Mouse (Mus musculus) heart, embryonic 10.5 days (tissue): ENCODE results near the gene Zzef1. TPM values are rescaled to one million over a fixed set of nuclear protein-coding genes. Genes with fewer than 3 reads are reported as not detected.
A peak's percentile ranks its signal among the peaks of the same experiment; 100 is the strongest.

ENCODE experiments used
- DNase-seq: peaks from one replicate; pipeline ENCODE4 v3.0.0-alpha.2; 2017; ENCODE audit warnings: low spot score
- H3K27ac ChIP-seq: fragments of 300-500 bp; sonication (generic); 2 replicates; pipeline ENCODE4 v1.5.1; 2016; ENCODE audit warnings: mild to moderate bottlenecking
- H3K27me3 ChIP-seq: fragments of 300-500 bp; sonication (generic); 2 replicates; pipeline ENCODE4 v1.6.1; 2016; ENCODE audit warnings: mild to moderate bottlenecking; ENCODE audit not compliant: poor library complexity, insufficient read depth, severe bottlenecking
- H3K36me3 ChIP-seq: fragments of 300-500 bp; sonication (generic); 2 replicates; pipeline ENCODE4 v1.6.1; 2016; ENCODE audit warnings: mild to moderate bottlenecking, moderate library complexity
- H3K4me1 ChIP-seq: fragments of 300-500 bp; sonication (generic); 2 replicates; pipeline ENCODE4 v1.6.1; 2016; ENCODE audit warnings: mild to moderate bottlenecking
- H3K4me3 ChIP-seq: fragments of 300-500 bp; sonication (generic); 2 replicates; pipeline ENCODE4 v1.5.1; 2016; ENCODE audit warnings: mild to moderate bottlenecking, moderate library complexity
- H3K9me3 ChIP-seq: fragments of 300-500 bp; sonication (generic); 2 replicates; pipeline ENCODE4 v1.6.1; 2016; ENCODE audit warnings: mild to moderate bottlenecking, moderate library complexity
- WGBS: fragments of 180-500 bp; shearing (Covaris S2); methylation state at CpG from one replicate; pipeline ENCODE4 v1.1.7; 2016; 5-methylcytosine and 5-hydroxymethylcytosine counted together
- polyA plus RNA-seq: library from polyadenylated mRNA; unstranded; fragments of >200 nt; fragmentation: Nextera tagmentation; extraction: Ambion mirVana; gene quantifications from 2 replicates; pipeline ENCODE4 v1.2.1, GENCODE M21; 2016

Zzef1 gene
- polyA plus RNA-seq, 1 experiment from 2014 or later = 6.8 TPM

DNA sequence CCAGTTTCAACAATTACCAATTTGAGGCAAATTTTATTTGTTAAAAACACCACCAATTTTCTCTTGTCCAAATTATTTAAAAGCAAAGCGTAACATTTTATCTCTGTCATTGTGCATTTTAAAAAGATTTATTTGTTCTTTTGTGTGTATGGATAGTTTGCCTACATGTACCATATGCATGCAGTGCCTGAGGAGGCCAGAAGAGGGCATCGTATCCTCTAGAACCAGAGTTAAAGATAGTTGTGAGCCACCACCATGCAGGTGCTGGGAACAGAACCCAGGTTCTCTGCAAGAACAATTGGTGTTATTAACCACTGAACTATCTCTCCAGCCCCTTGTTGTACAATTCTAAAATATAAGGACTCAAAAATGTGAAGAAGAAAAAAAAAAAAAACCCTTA lies 18.2 kb downstream of the Zzef1 start:
- 73% methylated on average over 2 of the region's 2 CpGs for WGBS

DNA sequence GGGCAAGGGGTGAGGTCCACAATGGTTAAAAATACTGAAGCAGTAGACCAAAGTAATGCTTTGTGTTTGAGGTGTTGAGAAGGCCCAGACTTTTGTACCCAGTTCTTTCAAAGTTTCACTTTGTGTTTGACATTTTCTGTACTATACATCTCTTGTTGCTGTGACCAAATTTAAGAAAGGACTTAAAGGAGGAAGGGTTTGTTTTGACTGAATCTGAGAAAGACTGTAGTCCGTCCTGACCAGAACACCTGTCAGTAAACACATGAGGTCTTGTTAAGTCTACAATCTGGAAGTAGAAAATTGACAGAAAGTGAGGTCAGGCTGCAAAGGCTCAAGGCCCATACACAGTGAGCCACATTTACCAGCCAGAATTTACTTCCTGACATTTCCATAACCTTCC lies 20.8 kb downstream of the Zzef1 start:
- no peak for DNase-seq
- Histone ChIP-seq H3K9me3 (no peaks in the 10 kb centered on the region), H3K4me1 (no peaks in the 10 kb centered on the region), H3K36me3 (peaks cover 11% of the 10 kb centered on the region), H3K27ac (no peak overlapping the region), H3K27me3 (no peaks in the 10 kb centered on the region), H3K4me3 (no peak overlapping the region)
- WGBS = 86% methylated on average over 1 of the region's 1 CpGs

More for the DNA sequence above, 18.2 kb downstream of the Zzef1 start:
- H3K27me3 ChIP-seq = no peaks in the 10 kb centered on the region
- H3K4me1 ChIP-seq = no peaks in the 10 kb centered on the region
- H3K4me3 ChIP-seq = no peak overlapping the region
- H3K36me3 ChIP-seq = peaks cover 4% of the 10 kb centered on the region
- H3K27ac ChIP-seq = no peak overlapping the region
- no peak for DNase-seq
- no peaks in the 10 kb centered on the region for H3K9me3 ChIP-seq

DNA sequence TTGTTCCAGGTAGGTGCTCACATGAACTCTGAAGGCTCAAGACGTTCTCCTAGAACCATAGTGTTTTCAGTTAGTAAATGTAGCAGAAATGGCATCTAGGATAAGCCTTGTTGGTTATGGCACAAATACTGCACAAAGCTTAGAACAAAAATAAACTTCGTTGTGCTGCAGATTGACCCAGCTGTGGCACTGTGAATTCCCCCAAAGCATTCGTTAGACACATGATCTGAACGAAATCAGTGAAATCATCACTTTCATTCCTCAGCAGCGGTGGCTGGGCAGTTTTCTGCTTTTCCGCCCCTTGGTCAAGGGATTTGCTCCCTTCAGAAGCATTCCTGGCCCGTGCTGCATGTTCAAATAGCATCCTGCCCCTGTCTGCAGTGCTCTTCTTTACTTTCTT lies 22.0 kb downstream of the Zzef1 start:
- no peaks in the 10 kb centered on the region for H3K4me1 ChIP-seq
- no peak overlapping the region for H3K27ac ChIP-seq
- peak; percentile 28 for DNase-seq
- H3K36me3 ChIP-seq = peaks cover 21% of the 10 kb centered on the region
- 89% methylated on average over 7 of the region's 7 CpGs for WGBS
- no peaks in the 10 kb centered on the region for H3K27me3 ChIP-seq
- H3K4me3 ChIP-seq = no peak overlapping the region
- no peaks in the 10 kb centered on the region for H3K9me3 ChIP-seq

DNA sequence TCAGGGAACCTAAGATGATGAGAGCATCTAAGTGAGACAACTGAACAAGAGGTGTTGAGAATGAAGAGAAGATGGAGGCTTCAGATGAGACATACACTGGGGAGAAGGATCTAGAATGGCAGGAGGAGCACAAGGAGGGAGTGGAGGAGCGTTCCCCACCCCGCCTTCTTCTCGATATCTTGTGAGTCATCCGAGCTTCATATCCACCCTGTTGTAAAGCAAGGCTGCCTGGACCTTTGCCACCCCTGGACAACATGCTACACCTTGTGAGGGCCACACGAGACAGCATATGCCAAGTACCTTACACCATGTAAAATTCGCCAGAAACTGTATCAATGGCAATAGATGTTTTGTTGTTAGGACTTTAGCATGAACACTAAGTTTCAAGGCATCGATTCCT lies 25.0 kb downstream of the Zzef1 start:
- H3K4me1 ChIP-seq = no peaks in the 10 kb centered on the region
- peaks cover 44% of the 10 kb centered on the region for H3K36me3 ChIP-seq
- no peak overlapping the region for H3K27ac ChIP-seq
- H3K9me3 ChIP-seq = no peaks in the 10 kb centered on the region
- no peaks in the 10 kb centered on the region for H3K27me3 ChIP-seq
- no peak overlapping the region for H3K4me3 ChIP-seq
- DNase-seq = peak; percentile 51
- 86% methylated on average over 7 of the region's 7 CpGs for WGBS

DNA sequence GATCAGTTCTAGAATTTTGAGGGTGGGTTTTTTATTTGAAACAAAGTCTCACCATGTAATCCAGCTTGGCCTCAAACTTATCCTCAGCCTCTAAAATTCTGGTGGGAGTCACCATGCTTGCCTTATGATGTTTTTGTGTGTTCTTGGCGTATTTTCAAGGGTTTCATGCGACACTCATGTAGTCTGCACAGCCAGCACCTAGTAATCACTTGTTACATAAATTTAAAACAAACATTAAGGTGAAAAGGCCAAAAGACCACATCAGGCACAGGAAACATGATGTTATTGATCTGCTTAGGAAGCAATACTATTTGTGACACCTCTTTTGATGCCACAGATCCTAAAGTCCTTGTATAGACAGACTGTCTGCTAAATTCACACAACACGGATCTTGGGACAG lies 33.8 kb downstream of the Zzef1 start:
- DNase-seq = no peak
- Histone ChIP-seq H3K36me3 (peaks cover 58% of the 10 kb centered on the region), H3K27ac (no peak overlapping the region), H3K27me3 (no peaks in the 10 kb centered on the region), H3K4me1 (no peaks in the 10 kb centered on the region), H3K4me3 (no peak overlapping the region), H3K9me3 (no peaks in the 10 kb centered on the region)
- 84% methylated on average over 3 of the region's 3 CpGs for WGBS

DNA sequence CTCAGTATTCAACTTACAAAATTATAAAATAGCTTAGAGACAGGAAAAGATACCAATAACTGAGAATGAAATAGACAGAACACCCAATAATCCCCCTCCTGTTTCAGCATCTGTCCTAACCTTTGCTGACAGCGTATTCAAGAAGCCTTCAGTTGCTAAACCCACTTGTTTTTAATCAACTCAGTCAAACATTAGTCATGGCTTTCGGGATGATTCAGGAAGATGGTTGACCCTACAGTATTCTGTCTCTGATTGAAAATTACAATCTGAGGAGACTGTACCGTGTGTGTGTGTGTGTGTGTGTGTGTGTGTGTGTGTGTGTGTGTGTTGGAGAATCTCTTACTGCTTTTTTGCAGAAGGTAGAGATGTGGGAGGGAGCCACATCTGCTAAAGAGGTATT lies 46.7 kb downstream of the Zzef1 start:
- Histone ChIP-seq H3K4me3 (no peak overlapping the region), H3K4me1 (0 out of 2 replicates have a peak, but pooled peaks cover 5% of the 10 kb centered on the region), H3K27me3 (no peaks in the 10 kb centered on the region), H3K27ac (no peak overlapping the region), H3K9me3 (no peaks in the 10 kb centered on the region), H3K36me3 (peaks cover 32% of the 10 kb centered on the region)
- DNase-seq = no peak
- WGBS = 85% methylated on average over 3 of the region's 3 CpGs

DNA sequence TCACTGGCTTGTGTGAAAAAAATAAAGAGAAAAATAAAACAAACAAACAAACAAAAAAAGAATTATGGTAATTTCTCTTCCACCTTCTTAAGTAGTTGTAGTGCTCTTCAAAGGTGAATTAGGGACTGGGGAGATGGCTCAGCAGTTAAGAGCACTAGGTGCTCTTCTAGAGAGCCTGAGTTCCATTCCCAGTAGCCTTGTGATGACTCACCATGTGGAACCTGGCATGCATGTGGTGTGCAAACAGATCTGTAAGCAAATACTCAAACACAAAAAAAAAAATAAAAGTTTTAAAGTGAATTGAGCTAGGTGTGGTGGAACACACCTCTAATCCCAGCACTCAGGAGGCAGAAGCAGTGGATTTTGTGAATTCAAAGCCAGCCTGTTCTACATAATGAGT lies 47.5 kb downstream of the Zzef1 start:
- H3K36me3 ChIP-seq = peaks cover 40% of the 10 kb centered on the region
- H3K4me1 ChIP-seq = 0 out of 2 replicates have a peak, but pooled peaks cover 5% of the 10 kb centered on the region
- H3K9me3 ChIP-seq = no peaks in the 10 kb centered on the region
- H3K4me3 ChIP-seq = no peak overlapping the region
- no peak for DNase-seq
- H3K27ac ChIP-seq = no peak overlapping the region
- no peaks in the 10 kb centered on the region for H3K27me3 ChIP-seq

DNA sequence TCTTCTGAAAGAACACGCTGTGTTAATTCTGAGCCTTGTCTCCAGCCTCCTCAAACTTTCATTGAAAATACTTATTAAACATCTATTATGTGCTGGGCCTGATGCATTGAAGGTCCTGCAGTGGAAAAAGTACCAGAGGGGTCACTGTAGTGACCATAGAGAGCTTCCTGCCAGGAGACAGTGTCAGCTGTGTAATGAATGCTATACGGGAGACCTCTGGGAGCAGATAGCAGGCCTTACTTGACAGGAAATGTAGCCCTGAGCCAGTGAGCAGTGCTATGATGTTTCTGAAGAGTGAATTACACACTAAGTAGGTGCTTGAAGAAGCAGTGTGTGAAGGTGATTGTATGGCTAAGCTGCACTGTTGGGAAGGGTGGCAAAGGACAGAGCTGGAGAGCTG lies 49.5 kb downstream of the Zzef1 start:
- no peaks in the 10 kb centered on the region for H3K9me3 ChIP-seq
- WGBS = 72% methylated on average over 2 of the region's 2 CpGs
- peaks cover 45% of the 10 kb centered on the region for H3K36me3 ChIP-seq

DNA sequence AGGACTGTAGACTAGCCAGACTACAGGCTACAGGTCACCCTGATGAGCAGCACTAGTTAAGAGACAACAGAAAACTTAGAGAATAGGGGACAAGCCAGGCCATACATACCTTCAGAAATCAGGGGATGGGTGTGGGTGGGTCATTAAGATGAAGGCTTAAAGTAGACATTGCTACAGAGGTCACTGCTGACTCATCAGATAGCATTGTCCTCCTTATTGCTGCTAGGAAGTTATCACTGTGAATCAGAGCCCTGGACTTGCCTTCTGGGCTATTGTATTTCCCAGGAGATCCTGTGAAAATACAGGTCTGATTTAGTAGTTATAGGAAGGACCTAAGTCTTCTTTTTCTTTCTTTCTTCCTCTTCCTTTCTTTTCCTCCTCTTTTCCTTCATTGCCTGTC lies 50.7 kb downstream of the Zzef1 start:
- H3K4me1 ChIP-seq = 0 out of 2 replicates have a peak, but pooled peaks cover 5% of the 10 kb centered on the region
- no peaks in the 10 kb centered on the region for H3K9me3 ChIP-seq
- peaks cover 50% of the 10 kb centered on the region for H3K36me3 ChIP-seq
- H3K4me3 ChIP-seq = no peak overlapping the region
- DNase-seq = no peak
- H3K27me3 ChIP-seq = no peaks in the 10 kb centered on the region
- no peak overlapping the region for H3K27ac ChIP-seq

More for the DNA sequence above, 49.5 kb downstream of the Zzef1 start:
- Histone ChIP-seq H3K4me3 (no peak overlapping the region), H3K27me3 (no peaks in the 10 kb centered on the region), H3K27ac (no peak overlapping the region), H3K4me1 (0 out of 2 replicates have a peak, but pooled peaks cover 5% of the 10 kb centered on the region)
- DNase-seq = peak; percentile 69

DNA sequence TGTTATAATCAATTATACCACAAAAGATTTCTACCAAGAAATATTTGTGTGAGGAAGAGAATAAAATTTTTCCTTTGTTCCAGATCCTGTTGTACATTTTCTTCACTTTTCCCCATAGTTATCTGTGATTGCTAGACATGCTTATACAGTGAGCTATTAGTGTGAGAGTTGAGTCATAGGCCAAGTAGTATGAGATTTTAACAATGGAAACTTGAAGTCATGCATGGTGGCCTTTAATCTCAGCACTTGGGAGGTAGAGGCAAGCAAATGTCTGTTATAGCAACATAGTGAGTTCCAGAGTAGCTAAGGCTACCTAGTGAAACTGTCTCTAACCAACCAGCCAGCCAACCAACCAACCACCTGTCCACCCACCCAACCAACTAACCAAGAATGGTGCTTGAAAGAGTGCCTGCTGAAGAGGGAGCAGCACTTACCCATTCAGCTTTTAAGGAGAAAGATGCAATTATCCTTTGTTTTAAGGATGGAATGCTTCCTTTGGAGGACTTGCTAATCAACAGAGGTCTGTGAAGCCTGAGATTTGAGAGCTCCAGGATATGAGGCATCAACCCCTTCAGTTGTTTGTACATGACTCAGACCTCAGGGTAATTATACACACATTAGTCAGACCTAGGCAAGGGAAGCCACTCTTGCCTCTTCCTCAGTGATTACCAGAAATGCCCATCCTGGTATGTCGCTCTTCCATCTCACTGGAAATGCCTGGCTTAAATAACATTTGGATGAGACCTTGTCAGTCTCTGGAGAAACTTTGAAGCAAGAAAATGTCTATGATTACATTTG lies 52.0 kb downstream of the Zzef1 start:
- 0 out of 2 replicates have a peak, but pooled peaks cover 5% of the 10 kb centered on the region for H3K4me1 ChIP-seq
- 83% methylated on average over 1 of the region's 1 CpGs for WGBS
- H3K27me3 ChIP-seq = no peaks in the 10 kb centered on the region
- H3K4me3 ChIP-seq = no peak overlapping the region
- no peaks in the 10 kb centered on the region for H3K9me3 ChIP-seq
- no peak overlapping the region for H3K27ac ChIP-seq
- DNase-seq = no peak
- H3K36me3 ChIP-seq = peaks cover 57% of the 10 kb centered on the region

DNA sequence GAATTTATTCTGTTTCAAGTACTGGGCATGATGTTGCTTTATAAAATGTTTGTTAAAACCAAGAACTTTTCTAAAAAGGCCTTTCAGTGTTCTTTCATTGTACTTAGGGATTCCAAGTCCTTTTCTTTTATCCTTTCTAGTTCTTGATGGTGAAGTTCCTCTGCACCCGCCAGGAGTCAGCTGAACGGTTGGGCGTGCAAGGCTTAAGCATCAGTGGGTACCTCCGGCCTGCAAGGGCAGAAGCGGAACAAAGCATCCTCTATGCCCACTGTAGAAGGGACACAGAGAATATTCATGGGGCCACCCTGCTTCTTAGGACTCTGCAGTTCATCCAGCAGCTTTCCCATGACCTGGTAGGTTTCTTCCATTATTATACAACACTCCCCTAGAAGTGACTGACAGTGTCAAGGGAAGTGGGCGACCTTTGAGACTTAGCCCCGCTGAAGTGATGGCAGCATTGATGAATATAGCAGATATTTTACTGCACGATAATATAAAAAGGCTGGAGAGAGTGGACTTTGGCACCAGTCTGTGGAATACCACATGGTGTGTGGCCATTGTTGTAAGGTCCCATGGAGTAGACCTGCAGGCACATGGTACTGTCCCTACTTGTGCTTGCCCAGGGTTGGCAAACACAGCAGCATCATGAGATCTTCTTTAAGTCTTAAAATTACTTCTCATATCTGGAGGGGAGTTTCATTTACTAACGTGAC lies 54.5 kb downstream of the Zzef1 start:
- WGBS = 91% methylated on average over 9 of the region's 9 CpGs
- no peaks in the 10 kb centered on the region for H3K9me3 ChIP-seq
- no peaks in the 10 kb centered on the region for H3K27me3 ChIP-seq
- DNase-seq = no peak
- H3K36me3 ChIP-seq = peaks cover 71% of the 10 kb centered on the region
- H3K4me3 ChIP-seq = no peak overlapping the region
- no peak overlapping the region for H3K27ac ChIP-seq
- H3K4me1 ChIP-seq = 0 out of 2 replicates have a peak, but pooled peaks cover 5% of the 10 kb centered on the region

DNA sequence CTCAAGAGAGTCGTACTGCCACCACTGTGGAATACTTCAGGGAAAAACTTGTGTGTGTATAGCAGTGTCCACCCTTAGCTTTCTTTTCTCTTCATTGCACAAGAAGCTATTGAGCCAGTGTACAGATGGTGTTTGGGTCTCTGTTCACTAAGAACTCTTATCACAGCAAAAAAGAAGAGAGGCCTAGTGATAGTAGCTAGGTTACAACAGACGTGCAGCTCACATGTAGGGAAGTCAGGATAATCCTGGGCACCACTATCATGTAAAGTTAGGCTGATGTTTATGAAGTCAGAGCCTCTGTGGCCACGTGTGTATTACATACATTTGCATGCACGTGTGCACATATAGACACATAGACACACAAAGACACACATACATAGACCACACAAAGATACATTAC lies 55.2 kb downstream of the Zzef1 start:
- Histone ChIP-seq H3K27me3 (no peaks in the 10 kb centered on the region), H3K27ac (no peak overlapping the region), H3K9me3 (no peaks in the 10 kb centered on the region), H3K4me1 (no peaks in the 10 kb centered on the region), H3K4me3 (no peak overlapping the region), H3K36me3 (peaks cover 65% of the 10 kb centered on the region)
- no peak for DNase-seq
- WGBS = 84% methylated on average over 4 of the region's 4 CpGs

DNA sequence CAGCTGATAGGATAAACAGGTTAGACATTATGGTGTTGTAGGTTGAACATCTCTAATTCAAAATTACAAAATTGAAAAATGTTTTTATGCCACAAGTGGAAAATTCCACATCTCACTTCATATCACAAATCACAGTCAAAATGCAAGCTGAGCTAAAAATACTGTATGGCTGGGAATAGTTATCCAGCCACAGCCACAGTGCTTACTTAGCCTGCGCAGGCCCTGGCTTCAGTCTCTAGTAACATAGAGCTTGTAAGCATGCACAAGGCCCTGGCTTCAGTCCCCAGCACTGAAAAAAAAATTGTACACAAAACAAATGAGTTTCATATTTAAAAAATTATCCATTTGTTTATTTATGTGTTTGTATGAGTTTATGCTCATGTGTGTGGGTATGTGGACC lies 56.1 kb downstream of the Zzef1 start:
- peaks cover 65% of the 10 kb centered on the region for H3K36me3 ChIP-seq
- no peaks in the 10 kb centered on the region for H3K9me3 ChIP-seq
- no peaks in the 10 kb centered on the region for H3K4me1 ChIP-seq
- no peak overlapping the region for H3K27ac ChIP-seq
- H3K27me3 ChIP-seq = no peaks in the 10 kb centered on the region
- no peak overlapping the region for H3K4me3 ChIP-seq
- no peak for DNase-seq
- WGBS = 93% methylated on average over 1 of the region's 1 CpGs
